Mouse (Mus musculus): Measurements from ENCODE around the gene Gba2.

GRCm38 (mm10) chr4:43591961-43592360, 13.3 kb upstream of the Gba2 start:
- no peak for TF ChIP-seq CTCF (IDR thresholded peaks at IDR 0.05; ENCODE audit: borderline replicate concordance, insufficient read depth, low read depth, low read length)
- TF ChIP-seq POLR2A (IDR thresholded peaks at IDR 0.05; ENCODE audit: borderline replicate concordance, insufficient read depth, low read length) = no peak

Measured in cerebellum, adult 2 months (tissue).